Mouse (Mus musculus): ENCODE results near the gene Rnf126.

GRCm38 (mm10) chr10:79733847-79734246 lies 32.9 kb downstream of the Rnf126 start:
- TF ChIP-seq POLR2A (IDR thresholded peaks at IDR 0.05; ENCODE audit: borderline replicate concordance, low read depth, low read length) (no peak), CTCF (IDR thresholded peaks at IDR 0.05; ENCODE audit: low read depth, low read length) (no peak)
